8 mouse cellular contexts compared by ENCODE assay signal in genomic region chr13:110280028-110280562, GRCm38 (mm10). TPM values are rescaled to one million over a fixed set of nuclear protein-coding genes. Genes with fewer than 3 reads are reported as not detected.
DNase-seq lines count a peak whose midpoint lies in the region; ATAC-seq and TF ChIP-seq lines count a peak whose summit lies in the region.

No protein-coding gene starts in this region.

- no peaks in the 10 kb centered on the region for H3K27me3 ChIP-seq in cerebellum, adult 2 months (ENCODE audit: control insufficient read depth, insufficient read depth, low read length)
- no peaks in the 10 kb centered on the region for H3K27me3 ChIP-seq in forebrain, postnatal 0 days (ENCODE audit: insufficient read depth, low read length)
- 0 out of 2 replicates have a peak, but pooled peaks cover 7% of the 10 kb centered on the region for H3K27me3 ChIP-seq in hindbrain, embryonic 10.5 days (ENCODE audit: insufficient read depth, poor library complexity, severe bottlenecking)

- TF ChIP-seq CTCF in cerebellum, adult 2 months (IDR thresholded peaks at IDR 0.05; ENCODE audit: borderline replicate concordance, insufficient read depth, low read depth, low read length) = no peak
- TF ChIP-seq CTCF in forebrain, postnatal 0 days (IDR thresholded peaks at IDR 0.05; ENCODE audit: low read depth) = no peak
- no peak for TF ChIP-seq CTCF in lung, adult 2 months (IDR thresholded peaks at IDR 0.05; ENCODE audit: insufficient read depth, low read length)
- no peak for TF ChIP-seq CTCF in olfactory bulb, adult 2 months (IDR thresholded peaks at IDR 0.05; ENCODE audit: insufficient read depth, low read depth, low read length)

- no peaks in the 10 kb centered on the region; the same call in 1 of the 2 replicates for H3K4me1 ChIP-seq in cerebellum, adult 2 months (ENCODE audit: control insufficient read depth, insufficient read depth, low read length)
- no peaks in the 10 kb centered on the region for H3K4me1 ChIP-seq in forebrain, postnatal 0 days (ENCODE audit: insufficient read depth)
- H3K4me1 ChIP-seq in hindbrain, embryonic 10.5 days (replicated peaks) = peaks cover 7% of the 10 kb centered on the region; the same call in 1 of the 2 replicates
- H3K4me1 ChIP-seq in lung, adult 2 months (ENCODE audit: control insufficient read depth, insufficient read depth, low read length) = peaks cover 2% of the 10 kb centered on the region; the same call in 1 of the 2 replicates
- no peaks in the 10 kb centered on the region for H3K4me1 ChIP-seq in olfactory bulb, adult 2 months (ENCODE audit: control insufficient read depth, insufficient read depth, low read length)

- peak overlapping the region; percentile 67 for H3K4me3 ChIP-seq in cerebellum, adult 2 months (replicated peaks; ENCODE audit: insufficient read depth, low read depth, low read length)
- peak overlapping the region; percentile 72 for H3K4me3 ChIP-seq in forebrain, postnatal 0 days (ENCODE audit: low read depth, low read length)
- H3K4me3 ChIP-seq in hindbrain, embryonic 10.5 days = peak overlapping the region; percentile 61
- peak overlapping the region; percentile 61 for H3K4me3 ChIP-seq in lung, adult 2 months (replicated peaks; ENCODE audit: extremely low read depth, low read depth, low read length)
- peak overlapping the region; percentile 82 for H3K4me3 ChIP-seq in olfactory bulb, adult 2 months (ENCODE audit: insufficient read depth, low read depth, low read length)

- no peaks in the 10 kb centered on the region for H3K9me3 ChIP-seq in forebrain, postnatal 0 days (ENCODE audit: low read length)
- H3K9me3 ChIP-seq in hindbrain, embryonic 10.5 days = no peaks in the 10 kb centered on the region

- no peaks in the 10 kb centered on the region for H3K36me3 ChIP-seq in forebrain, postnatal 0 days (ENCODE audit: insufficient read depth)
- H3K36me3 ChIP-seq in hindbrain, embryonic 10.5 days = no peaks in the 10 kb centered on the region

- peak overlapping the region; percentile 73 for H3K4me2 ChIP-seq in forebrain, postnatal 0 days (ENCODE audit: low read depth)

- under 1% methylated on average over 24 of the region's 24 CpGs for WGBS in cerebellum, adult 2 months
- under 1% methylated on average over 24 of the region's 24 CpGs for WGBS in forebrain, postnatal 0 days
- WGBS in hindbrain, embryonic 10.5 days = under 1% methylated on average over 24 of the region's 24 CpGs
- 1% methylated on average over 24 of the region's 24 CpGs for WGBS in lung, adult 2 months
- under 1% methylated on average over 24 of the region's 24 CpGs for WGBS in olfactory bulb, adult 2 months

- H3K27ac ChIP-seq in cerebellum, adult 2 months (ENCODE audit: insufficient read depth, low read length) = peak overlapping the region; percentile 65
- peak overlapping the region; percentile 86 for H3K27ac ChIP-seq in forebrain, postnatal 0 days (ENCODE audit: low read depth, low read length)
- H3K27ac ChIP-seq in hindbrain, embryonic 10.5 days = peak overlapping the region; percentile 78
- peak overlapping the region; percentile 35; the same call in 1 of the 2 replicates for H3K27ac ChIP-seq in olfactory bulb, adult 2 months (ENCODE audit: insufficient read depth, low read depth, low read length)

- TF ChIP-seq POLR2A in cerebellum, adult 2 months (IDR thresholded peaks at IDR 0.05; ENCODE audit: borderline replicate concordance, insufficient read depth, low read length) = peak; percentile 78
- no peak for TF ChIP-seq POLR2A in lung, adult 2 months (IDR thresholded peaks at IDR 0.05; ENCODE audit: borderline replicate concordance, extremely low read depth, low read depth, low read length)
- TF ChIP-seq POLR2A in olfactory bulb, adult 2 months (IDR thresholded peaks at IDR 0.05; ENCODE audit: insufficient read depth, low read depth, low read length) = peak; percentile 62; the same call in 1 of the 2 replicates

- H3K9ac ChIP-seq in forebrain, postnatal 0 days = peak overlapping the region; percentile 82

- DNase-seq in MN1 (ENCODE audit: low spot score) = peak; percentile 97
- DNase-seq in cerebellum, adult 2 months = peak; percentile 85 to 94
- DNase-seq in forebrain, postnatal 0 days = peak; percentile 92
- peak; percentile 83 for DNase-seq in hindbrain, embryonic 10.5 days (ENCODE audit: low spot score)
- peak; percentile 61 for DNase-seq in layer of hippocampus, adult 9-10 months (ENCODE audit: low spot score)
- DNase-seq in lung, adult 2 months = no peak

- ATAC-seq in forebrain, postnatal 0 days = peak; percentile 97
- ATAC-seq in erythroid progenitor cell, adult 5-6 weeks (replicated peaks; ENCODE audit: low FRiP score, poor library complexity, severe bottlenecking) = no peak

RNA-seq across cellular contexts. Expression of gene Rab3c, which starts 0.7 kb away (rescaled TPM):
- 57.5 and 61.2 TPM in 2 replicates for polyA plus RNA-seq in cerebellum, adult 2 months (2012; rRNA removed)
- total RNA-seq in forebrain, postnatal 0 days (2014; rRNA removed) = 110 and 130 TPM in 2 replicates
- 59.1 and 106 TPM in 2 replicates for polyA plus RNA-seq in forebrain, postnatal 0 days (2015; fragmentation: Nextera tagmentation; extraction: Ambion mirVana)
- 10.1 and 35.5 TPM in 2 replicates for polyA plus RNA-seq in hindbrain, embryonic 10.5 days (2016; fragmentation: Nextera tagmentation; extraction: Ambion mirVana)
- polyA plus RNA-seq in lung, adult 2 months (2012; rRNA removed) = 0.26 and 0.28 TPM in 2 replicates
- 54.1 TPM in 1 of 2 replicates, not detected in the other for polyA plus RNA-seq in olfactory bulb, adult 2 months (2012; ENCODE audit: insufficient read depth, insufficient read length, low replicate concordance, missing spikeins)
- total RNA-seq in erythroid progenitor cell, adult 5-6 weeks (2015; ENCODE audit: low replicate concordance) = not detected in 2 replicates
- under 0.01 TPM in 1 of 2 replicates, not detected in the other for total RNA-seq in erythroid progenitor cell, adult 5-6 weeks (2017; ENCODE audit: low replicate concordance)

Comparison
In these comparisons a context has a peak if more than half of its experiments do, and no peak if none do; other contexts are left out.
1. H3K27ac ChIP-seq: peak in every context shown above with its lines; median percentile 86 in forebrain, postnatal 0 days; 78 in hindbrain, embryonic 10.5 days; 65 in cerebellum, adult 2 months; 35 in olfactory bulb, adult 2 months.